Mouse (Mus musculus) limb, embryonic 14.5 days (tissue): ENCODE data around the gene Svep1. TPM values are rescaled to one million over a fixed set of nuclear protein-coding genes. Genes with fewer than 3 reads are reported as not detected.

Experiments used
- ATAC-seq: fragments of 200-750 bp; cut with Nextera tagmentation; 2 replicates; pipeline ENCODE4 v1.8.0; 2017; ENCODE audit warnings: low read depth, moderate number of reproducible peaks, moderate TSS enrichment; ENCODE audit not compliant: low FRiP score
- DNase-seq: peaks from one replicate; pipeline ENCODE4 v3.0.0-alpha.2; 2015; ENCODE audit warnings: low spot score
- H3K27ac ChIP-seq: fragments of 300-500 bp; sonication (generic); replicated peaks from 2 replicates; pipeline ENCODE4 v1.5.1; 2014; ENCODE audit warnings: low read depth, mild to moderate bottlenecking, low read length, moderate library complexity, mixed read lengths
- H3K27me3 ChIP-seq: fragments of 300-500 bp; sonication (generic); 2 replicates; pipeline ENCODE4 v1.6.1; 2014; ENCODE audit warnings: low read length, mixed read lengths; ENCODE audit not compliant: control insufficient read depth, insufficient read depth
- H3K36me3 ChIP-seq: fragments of 300-500 bp; sonication (generic); 2 replicates; pipeline ENCODE4 v1.6.1; 2014; ENCODE audit warnings: mild to moderate bottlenecking, low read length, moderate library complexity, mixed read lengths; ENCODE audit not compliant: control insufficient read depth, insufficient read depth
- H3K4me1 ChIP-seq: fragments of 300-500 bp; sonication (generic); 2 replicates; pipeline ENCODE4 v1.6.1; 2014; ENCODE audit warnings: antibody characterized with exemption, low read length, mixed read lengths; ENCODE audit not compliant: control insufficient read depth, insufficient read depth
- H3K4me2 ChIP-seq: fragments of 300-500 bp; sonication (generic); replicated peaks from 2 replicates; pipeline ENCODE4 v1.6.1; 2014; ENCODE audit warnings: low read depth, mild to moderate bottlenecking, low read length, moderate library complexity; ENCODE audit not compliant: severe bottlenecking
- H3K4me3 ChIP-seq: fragments of 300-500 bp; sonication (generic); replicated peaks from 2 replicates; pipeline ENCODE4 v1.5.1; 2014; ENCODE audit warnings: low read length
- H3K9ac ChIP-seq: fragments of 300-500 bp; sonication (generic); 2 replicates; pipeline ENCODE4 v1.6.1; 2014; ENCODE audit warnings: mild to moderate bottlenecking, low read depth, low read length, moderate library complexity; ENCODE audit not compliant: severe bottlenecking
- H3K9me3 ChIP-seq: fragments of 300-500 bp; sonication (generic); 2 replicates; pipeline ENCODE4 v1.6.1; 2016; ENCODE audit warnings: low read length; ENCODE audit not compliant: control insufficient read depth
- POLR2A ChIP-seq: fragments of 200-500 bp; IDR thresholded peaks from 2 replicates; pipeline ENCODE4 v1.8.0; 2012; ENCODE audit warnings: inconsistent platforms, mild to moderate bottlenecking, moderate library complexity, borderline replicate concordance; ENCODE audit not compliant: insufficient read depth, insufficient read length; ENCODE audit errors: extremely low read depth
- WGBS: fragments of 180-500 bp; shearing (Covaris S2); extraction: QIAGEN DNeasy Blood & Tissue Kit; methylation state at CpG from one replicate; pipeline ENCODE4 v1.1.7; 2014; 5-methylcytosine and 5-hydroxymethylcytosine counted together
- polyA plus RNA-seq, 2 experiments: library from polyadenylated mRNA; depleted of rRNA in 1 of 2; stranded (reverse) in 1 of 2; unstranded in 1 of 2; fragments of >200 nt; fragmentation: Nextera tagmentation in 1 of 2; extraction: Ambion mirVana in 1 of 2; gene quantifications; 2 replicates each; pipeline versions ENCODE4 v1.2.1 to v1.2.3; 2012 to 2014

Svep1 gene
- polyA plus RNA-seq, 2 experiments, result 7.7 to 11.0 TPM

GRCm38 (mm10) chr4:58003501-58003900 lies 203.2 kb downstream of the Svep1 start:
- TF ChIP-seq POLR2A, result no peak
- H3K27me3 ChIP-seq, result no peaks in the 10 kb centered on the region
- no peaks in the 10 kb centered on the region for H3K9me3 ChIP-seq
- H3K36me3 ChIP-seq, result no peaks in the 10 kb centered on the region
- H3K27ac ChIP-seq, result no peak overlapping the region
- H3K4me1 ChIP-seq, result no peaks in the 10 kb centered on the region
- H3K4me3 ChIP-seq, result no peak overlapping the region
- H3K4me2 ChIP-seq, result no peak overlapping the region
- H3K9ac ChIP-seq, result no peak overlapping the region
- WGBS, result 56% methylated on average over 3 of the region's 3 CpGs
- ATAC-seq (no peak), DNase-seq (no peak)

Other genes starting within 250 kb of the Svep1 start
- gene Txndc8, start 197.7 kb downstream of the Svep1 start, polyA plus RNA-seq (2012; rRNA removed), result not detected in 2 replicates
- not detected in 2 replicates for gene Txndc8, start 197.7 kb downstream of the Svep1 start, polyA plus RNA-seq (2014; fragmentation: Nextera tagmentation; extraction: Ambion mirVana)
- 3.3 and 4.0 TPM in 2 replicates for gene Musk, start 79.1 kb upstream of the Svep1 start, polyA plus RNA-seq (2012; rRNA removed)
- gene Musk, start 79.1 kb upstream of the Svep1 start, polyA plus RNA-seq (2014; fragmentation: Nextera tagmentation; extraction: Ambion mirVana), result 8.5 and 9.7 TPM in 2 replicates